Mouse (Mus musculus): ENCODE results near the gene Gpr108.

The Gpr108 gene

GRCm38 (mm10) chr17:57233038-57233437, 15.2 kb downstream of the Gpr108 start:
- Histone ChIP-seq H3K27me3 (ENCODE audit: insufficient read depth, low read length) (peaks cover 6% of the 10 kb centered on the region; the same call in 1 of the 2 replicates), H3K9me3 (ENCODE audit: low read length) (no peaks in the 10 kb centered on the region), H3K4me1 (replicated peaks; ENCODE audit: low read depth, low read length) (peaks cover 14% of the 10 kb centered on the region), H3K36me3 (ENCODE audit: insufficient read depth, low read length) (peaks cover 36% of the 10 kb centered on the region), H3K4me3 (replicated peaks; ENCODE audit: low read length) (no peak overlapping the region)
- TF ChIP-seq CTCF (conservative IDR thresholded peaks at IDR 0.05; ENCODE audit: low read length) (no peak), POU5F1 (IDR thresholded peaks at IDR 0.05; ENCODE audit: borderline replicate concordance, low read length) (no peak), NANOG (IDR thresholded peaks at IDR 0.05; ENCODE audit: borderline replicate concordance, low read length) (no peak)

- no peaks in the 10 kb centered on the region for H3K9me3 ChIP-seq (ENCODE audit: low read length)
- H3K27me3 ChIP-seq (ENCODE audit: insufficient read depth, low read length) = peaks cover 12% of the 10 kb centered on the region
- H3K36me3 ChIP-seq (ENCODE audit: insufficient read depth, low read length) = peaks cover 28% of the 10 kb centered on the region
- peaks cover 14% of the 10 kb centered on the region for H3K4me1 ChIP-seq (replicated peaks; ENCODE audit: low read depth, low read length)
- no peak overlapping the region for H3K4me3 ChIP-seq (replicated peaks; ENCODE audit: low read length)
- TF ChIP-seq POU5F1 (IDR thresholded peaks at IDR 0.05; ENCODE audit: borderline replicate concordance, low read length) (no peak), NANOG (IDR thresholded peaks at IDR 0.05; ENCODE audit: borderline replicate concordance, low read length) (no peak), CTCF (conservative IDR thresholded peaks at IDR 0.05; ENCODE audit: low read length) (no peak)
Measured at GRCm38 (mm10) chr17:57232200-57232599, 16.0 kb downstream of the Gpr108 start.

- Histone ChIP-seq H3K4me3 (replicated peaks; ENCODE audit: low read length) (no peak overlapping the region), H3K36me3 (ENCODE audit: insufficient read depth, low read length) (peaks cover 19% of the 10 kb centered on the region), H3K9me3 (ENCODE audit: low read length) (no peaks in the 10 kb centered on the region), H3K27me3 (ENCODE audit: insufficient read depth, low read length) (peaks cover 20% of the 10 kb centered on the region), H3K4me1 (replicated peaks; ENCODE audit: low read depth, low read length) (peaks cover 14% of the 10 kb centered on the region)
- TF ChIP-seq NANOG (IDR thresholded peaks at IDR 0.05; ENCODE audit: borderline replicate concordance, low read length) (no peak), POU5F1 (IDR thresholded peaks at IDR 0.05; ENCODE audit: borderline replicate concordance, low read length) (no peak), CTCF (conservative IDR thresholded peaks at IDR 0.05; ENCODE audit: low read length) (no peak)
Measured at GRCm38 (mm10) chr17:57231321-57231771, 16.9 kb downstream of the Gpr108 start.

- Histone ChIP-seq H3K27me3 (ENCODE audit: insufficient read depth, low read length) (peaks cover 26% of the 10 kb centered on the region), H3K36me3 (ENCODE audit: insufficient read depth, low read length) (peaks cover 13% of the 10 kb centered on the region), H3K4me3 (replicated peaks; ENCODE audit: low read length) (no peak overlapping the region), H3K4me1 (replicated peaks; ENCODE audit: low read depth, low read length) (peaks cover 11% of the 10 kb centered on the region), H3K9me3 (ENCODE audit: low read length) (no peaks in the 10 kb centered on the region)
- no peak for TF ChIP-seq NANOG (IDR thresholded peaks at IDR 0.05; ENCODE audit: borderline replicate concordance, low read length)
- TF ChIP-seq POU5F1 (IDR thresholded peaks at IDR 0.05; ENCODE audit: borderline replicate concordance, low read length) = no peak
- no peak for TF ChIP-seq CTCF (conservative IDR thresholded peaks at IDR 0.05; ENCODE audit: low read length)
Measured at GRCm38 (mm10) chr17:57230728-57231125, 17.5 kb downstream of the Gpr108 start.

- Histone ChIP-seq H3K36me3 (ENCODE audit: insufficient read depth, low read length) (peaks cover 10% of the 10 kb centered on the region), H3K4me1 (replicated peaks; ENCODE audit: low read depth, low read length) (peaks cover 7% of the 10 kb centered on the region), H3K9me3 (ENCODE audit: low read length) (no peaks in the 10 kb centered on the region), H3K4me3 (replicated peaks; ENCODE audit: low read length) (no peak overlapping the region), H3K27me3 (ENCODE audit: insufficient read depth, low read length) (peaks cover 32% of the 10 kb centered on the region)
- no peak for TF ChIP-seq NANOG (IDR thresholded peaks at IDR 0.05; ENCODE audit: borderline replicate concordance, low read length)
- TF ChIP-seq CTCF (conservative IDR thresholded peaks at IDR 0.05; ENCODE audit: low read length) = no peak
- no peak for TF ChIP-seq POU5F1 (IDR thresholded peaks at IDR 0.05; ENCODE audit: borderline replicate concordance, low read length)
Measured at GRCm38 (mm10) chr17:57229851-57230727, 18.2 kb downstream of the Gpr108 start.

- H3K36me3 ChIP-seq (ENCODE audit: insufficient read depth, low read length) = no peaks in the 10 kb centered on the region
- H3K4me3 ChIP-seq (replicated peaks; ENCODE audit: low read length) = no peak overlapping the region
- peaks cover 41% of the 10 kb centered on the region for H3K27me3 ChIP-seq (ENCODE audit: insufficient read depth, low read length)
- peaks cover 11% of the 10 kb centered on the region for H3K4me1 ChIP-seq (replicated peaks; ENCODE audit: low read depth, low read length)
- TF ChIP-seq POU5F1 (IDR thresholded peaks at IDR 0.05; ENCODE audit: borderline replicate concordance, low read length) (no peak), CTCF (conservative IDR thresholded peaks at IDR 0.05; ENCODE audit: low read length) (no peak), NANOG (IDR thresholded peaks at IDR 0.05; ENCODE audit: borderline replicate concordance, low read length) (no peak)
- H3K9me3 ChIP-seq (ENCODE audit: low read length) = no peaks in the 10 kb centered on the region
Measured at GRCm38 (mm10) chr17:57228873-57229272, 19.4 kb downstream of the Gpr108 start.

GRCm38 (mm10) chr17:57228014-57228413, 20.2 kb downstream of the Gpr108 start, which contains the start of gene C3:
Gene C3, minus strand, starts transcription at chr17:57228136.
- Histone ChIP-seq H3K4me1 (replicated peaks; ENCODE audit: low read depth, low read length) (peaks cover 9% of the 10 kb centered on the region), H3K4me3 (replicated peaks; ENCODE audit: low read length) (no peak within 1 kb of the TSS), H3K9me3 (ENCODE audit: low read length) (no peaks in the 10 kb centered on the region), H3K36me3 (ENCODE audit: insufficient read depth, low read length) (no peaks in the 10 kb centered on the region), H3K27me3 (ENCODE audit: insufficient read depth, low read length) (peaks cover 49% of the 10 kb centered on the region)
- no peak for TF ChIP-seq POU5F1 (IDR thresholded peaks at IDR 0.05; ENCODE audit: borderline replicate concordance, low read length)
- no peak for TF ChIP-seq NANOG (IDR thresholded peaks at IDR 0.05; ENCODE audit: borderline replicate concordance, low read length)
- TF ChIP-seq CTCF (conservative IDR thresholded peaks at IDR 0.05; ENCODE audit: low read length) = no peak

GRCm38 (mm10) chr17:57227468-57227867, 20.8 kb downstream of the Gpr108 start:
- H3K27me3 ChIP-seq (ENCODE audit: insufficient read depth, low read length) = peaks cover 53% of the 10 kb centered on the region
- H3K36me3 ChIP-seq (ENCODE audit: insufficient read depth, low read length) = no peaks in the 10 kb centered on the region
- H3K4me1 ChIP-seq (replicated peaks; ENCODE audit: low read depth, low read length) = peaks cover 6% of the 10 kb centered on the region
- TF ChIP-seq POU5F1 (IDR thresholded peaks at IDR 0.05; ENCODE audit: borderline replicate concordance, low read length) (no peak), CTCF (conservative IDR thresholded peaks at IDR 0.05; ENCODE audit: low read length) (no peak), NANOG (IDR thresholded peaks at IDR 0.05; ENCODE audit: borderline replicate concordance, low read length) (no peak)
- H3K9me3 ChIP-seq (ENCODE audit: low read length) = no peaks in the 10 kb centered on the region
- H3K4me3 ChIP-seq (replicated peaks; ENCODE audit: low read length) = no peak overlapping the region

All from E14TG2a.4 (cell line).